Mouse (Mus musculus) spleen, postnatal 14 days (tissue): ENCODE data around the gene Olfr1348.
"Not testable (repeated sequence)": the region's sequence is repeated elsewhere in the genome, so short reads cannot be mapped to it uniquely, and the experiment has no call there.

Experiments used
- DNase-seq, 2 experiments: peaks; one replicate each; pipeline ENCODE4 v3.0.0; 2021 to 2022; ENCODE audit warnings: low spot score in 2 of 2

Gene Olfr1348

DNA sequence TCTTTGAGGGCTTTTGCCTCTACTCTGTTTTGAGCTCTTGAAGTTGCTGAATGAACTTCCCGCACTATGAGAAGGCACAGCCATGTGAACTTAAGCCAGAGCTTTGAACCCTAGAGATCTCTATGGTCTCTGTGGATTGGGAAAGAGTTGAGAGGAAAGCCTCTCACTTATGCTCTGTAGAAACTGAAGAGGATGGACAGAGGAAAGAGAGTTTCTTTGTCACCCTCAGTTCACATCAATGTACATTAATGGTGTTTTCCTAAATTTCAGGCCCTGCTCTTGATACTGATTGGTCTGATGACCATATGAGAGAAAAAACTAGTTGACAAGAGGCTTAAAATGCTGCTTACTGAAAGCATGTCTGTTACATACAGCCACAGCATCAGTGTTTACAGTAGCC lies at the start of gene Olfr1348:
Gene Olfr1348, minus strand, starts transcription at position 101 of the 400 bp plus-strand sequence.
- DNase-seq = no peak

DNA sequence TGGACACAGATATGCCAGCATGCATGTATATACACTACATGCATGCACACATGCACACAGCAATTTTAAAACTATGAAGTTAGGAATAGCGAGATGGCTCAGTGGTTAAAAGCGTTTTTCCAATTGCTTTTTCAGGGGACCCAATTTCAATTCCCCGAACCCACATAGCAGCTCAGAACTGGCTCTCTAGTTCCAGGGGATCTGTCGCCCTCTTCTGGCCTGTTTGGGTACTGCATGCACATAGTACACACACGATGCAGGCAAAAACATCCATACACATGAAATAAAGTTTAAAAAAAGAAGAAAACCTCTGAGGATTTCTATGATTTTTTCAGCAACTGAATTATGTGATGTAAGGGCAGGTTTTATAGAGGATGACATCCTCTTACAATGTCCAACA lies 17.6 kb upstream of the Olfr1348 start:
- DNase-seq = no peak

DNA sequence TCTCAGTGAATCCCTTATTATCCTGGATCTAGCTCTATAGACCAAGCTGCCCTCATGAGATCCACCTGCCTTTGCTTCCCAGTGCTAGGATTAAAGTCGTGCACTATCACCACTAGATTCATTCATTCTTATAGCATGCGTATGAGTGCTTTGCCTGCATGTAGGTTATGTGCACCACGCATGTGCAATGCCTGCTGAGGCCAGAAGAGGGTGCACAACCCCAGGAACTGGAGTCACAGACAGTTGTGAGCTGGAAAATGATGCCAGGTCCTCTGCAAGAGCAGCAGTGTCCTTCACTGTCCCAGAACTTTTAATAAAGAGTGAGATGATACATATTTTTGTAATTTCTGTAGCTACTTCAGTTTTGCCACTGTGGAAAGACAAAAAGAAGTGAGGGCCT lies 16.5 kb upstream of the Olfr1348 start:
- DNase-seq = no peak

DNA sequence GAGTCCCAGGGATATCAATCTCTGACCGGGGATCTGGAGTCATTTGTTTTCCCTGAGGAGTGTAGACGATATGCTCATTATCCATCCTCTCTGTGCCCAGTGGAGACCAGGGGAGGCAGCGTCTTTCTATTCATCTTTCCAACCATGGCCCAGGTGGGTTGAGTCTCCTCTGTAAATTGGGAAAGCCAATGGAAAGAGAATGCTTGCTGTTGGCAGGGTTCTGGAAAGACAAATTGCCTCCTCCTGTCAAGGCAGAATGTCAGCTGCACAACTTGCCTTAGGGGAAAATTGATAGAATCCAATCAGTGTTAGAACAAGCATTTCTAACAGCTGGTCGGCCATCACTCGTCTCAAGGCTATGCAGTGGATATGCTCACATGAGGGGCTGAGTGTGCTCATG lies 14.3 kb upstream of the Olfr1348 start, which contains the start of gene Olfr1349:
Gene Olfr1349, minus strand, starts transcription at position 101 of the 400 bp plus-strand sequence.
- DNase-seq = no peak

DNA sequence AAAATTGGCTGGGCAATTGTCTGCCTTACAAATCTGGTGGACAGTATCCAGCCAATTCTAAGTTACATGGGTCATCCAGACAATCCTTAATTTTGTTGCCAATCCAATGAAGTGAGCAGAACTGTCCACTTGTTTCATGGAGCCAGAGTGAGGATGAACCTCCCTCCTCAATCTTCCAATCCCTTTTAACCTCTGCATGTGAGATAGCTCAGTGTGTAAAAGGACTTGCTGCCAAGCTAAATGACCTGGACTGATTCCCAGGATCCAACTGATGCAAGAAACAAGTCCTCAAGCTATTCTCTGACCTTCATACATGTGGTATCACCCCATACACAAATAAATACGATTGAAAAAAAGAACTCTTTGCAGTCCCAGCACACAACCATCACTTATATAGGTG lies 13.1 kb upstream of the Olfr1348 start:
- no peak for DNase-seq

DNA sequence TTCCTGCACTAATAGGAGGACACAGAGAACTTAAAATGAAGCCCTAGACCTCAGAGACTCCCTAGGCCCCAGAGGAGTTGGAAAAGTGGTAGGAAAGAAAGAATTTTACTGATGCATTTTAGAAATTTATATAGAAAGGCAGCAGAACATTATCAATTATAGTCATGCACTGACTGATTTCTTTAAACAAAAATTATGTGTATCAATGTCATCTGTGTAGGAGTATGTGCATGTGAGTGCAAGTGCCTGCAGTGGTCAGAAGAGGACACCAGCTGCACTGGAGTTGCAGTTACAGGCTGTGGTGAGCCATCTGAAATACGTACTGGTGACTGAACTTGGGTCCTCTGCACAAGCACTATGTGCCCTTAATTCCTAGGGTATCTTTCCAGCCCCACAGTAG lies 8.9 kb downstream of the Olfr1348 start, which contains the start of gene Olfr1347:
Gene Olfr1347, minus strand, starts transcription at position 101 of the 400 bp plus-strand sequence.
- DNase-seq = no peak

DNA sequence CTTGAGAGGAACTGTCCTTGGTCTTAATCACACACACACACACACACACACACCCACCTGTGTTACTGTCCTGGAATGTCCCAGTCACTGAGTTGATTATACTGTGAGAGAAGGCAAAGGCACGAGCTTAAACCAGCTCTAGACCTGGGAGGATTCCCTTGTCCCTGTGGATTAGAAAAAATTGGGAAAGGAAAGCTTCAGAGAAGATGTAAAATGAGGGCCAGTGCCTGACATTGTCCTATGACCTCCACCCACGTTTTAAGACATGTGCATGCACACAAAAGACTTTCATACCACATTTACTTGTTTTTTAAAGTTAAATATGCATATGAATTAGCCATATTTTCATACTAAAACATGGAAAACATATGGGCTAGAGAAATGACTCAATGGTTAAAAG lies 21.7 kb downstream of the Olfr1348 start, which contains the start of gene Olfr5:
Gene Olfr5, minus strand, starts transcription at position 101 of the 400 bp plus-strand sequence.
- DNase-seq = no peak

DNA sequence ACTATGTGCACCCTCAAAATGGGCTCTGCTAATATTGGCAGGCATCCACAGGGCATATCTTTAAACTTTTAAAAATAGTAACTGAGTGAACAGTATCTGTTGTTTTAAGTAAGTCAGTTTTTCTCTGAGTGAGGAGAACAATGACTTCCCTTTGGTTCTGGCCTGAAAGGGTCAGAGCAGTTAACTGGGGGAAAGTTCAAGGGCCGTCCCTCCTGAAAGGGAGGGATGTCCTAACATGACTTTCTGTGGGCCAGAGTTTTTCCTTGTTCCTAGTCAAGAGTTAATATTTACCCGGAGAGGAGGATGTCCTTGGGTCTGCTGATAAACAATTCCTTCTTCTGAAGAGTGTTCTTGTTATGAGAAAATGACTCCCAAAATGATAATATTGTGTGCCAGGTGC lies 30.9 kb downstream of the Olfr1348 start:
- DNase-seq = not testable (repeated sequence)

DNA sequence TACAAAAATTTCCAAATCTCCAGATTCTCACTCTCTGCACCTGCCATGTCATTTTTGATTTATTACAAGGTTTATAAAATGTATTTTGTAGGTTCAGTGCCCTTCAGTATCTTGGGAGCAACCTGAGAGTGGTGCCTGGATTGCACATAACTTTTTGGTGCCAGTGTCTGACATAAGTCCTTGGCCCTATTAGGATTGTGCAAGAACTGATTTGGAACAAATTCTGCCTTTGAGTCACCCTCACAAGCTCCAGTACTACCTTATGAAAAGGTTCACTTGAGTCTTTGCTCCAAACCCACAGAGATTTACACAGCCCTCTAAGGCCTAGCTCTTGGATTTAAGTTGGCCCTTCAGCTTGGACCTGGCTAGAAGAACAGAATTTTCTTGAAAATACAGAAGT lies 41.6 kb downstream of the Olfr1348 start, which contains the start of gene Olfr1346:
Gene Olfr1346, plus strand, starts transcription at position 151 of the 400 bp plus-strand sequence.
- no peak for DNase-seq

DNA sequence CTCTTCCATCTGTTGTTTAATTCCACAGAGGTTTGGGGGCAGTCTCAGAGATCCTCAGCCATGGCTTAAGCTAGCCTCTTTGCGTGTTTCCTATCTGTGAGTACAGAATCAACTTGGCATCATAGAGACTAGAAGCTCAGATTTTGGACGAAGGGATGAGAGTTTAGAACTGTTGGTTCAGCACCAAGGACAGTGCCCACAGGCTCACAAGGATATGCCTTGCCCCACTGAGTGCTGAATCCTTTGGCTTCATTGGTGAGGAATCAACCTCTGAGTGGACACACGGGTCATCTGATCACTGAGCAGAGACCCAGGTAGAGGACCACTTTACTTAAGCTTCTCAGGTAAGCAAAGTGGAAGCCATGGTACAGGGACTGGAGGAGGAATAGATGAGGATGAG lies 52.1 kb downstream of the Olfr1348 start:
- DNase-seq = no peak

DNA sequence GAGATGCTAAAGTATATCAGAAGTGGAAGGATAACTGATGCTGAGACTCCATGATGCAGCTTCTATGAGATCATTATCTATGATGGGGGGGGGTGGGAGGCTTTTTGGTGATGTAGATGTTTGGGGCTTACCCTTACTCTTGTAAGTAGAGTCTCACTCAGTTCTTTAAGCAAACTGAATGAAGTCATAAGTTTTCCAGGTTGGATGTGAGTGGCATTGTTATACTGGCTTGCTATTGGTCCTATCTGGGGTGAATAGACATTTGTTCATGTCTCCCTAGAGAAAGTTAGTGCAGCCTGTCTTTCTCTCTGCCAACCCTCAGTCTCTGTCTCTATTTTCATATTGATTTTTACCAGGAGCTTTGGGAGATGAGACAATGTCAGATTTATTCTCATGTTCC lies 52.7 kb downstream of the Olfr1348 start, which contains the start of gene Olfr1336:
Gene Olfr1336, plus strand, starts transcription at position 301 of the 400 bp plus-strand sequence.
- no peak for DNase-seq
